Mouse (Mus musculus): ENCODE results near the gene Rbbp8nl. TPM values are rescaled to one million over a fixed set of nuclear protein-coding genes. Genes with fewer than 3 reads are reported as not detected.
A peak's percentile ranks its signal among the peaks of the same experiment; 100 is the strongest.

Rbbp8nl gene
- polyA plus RNA-seq, 1 experiment from 2014 or later = 0.77 TPM

DNA sequence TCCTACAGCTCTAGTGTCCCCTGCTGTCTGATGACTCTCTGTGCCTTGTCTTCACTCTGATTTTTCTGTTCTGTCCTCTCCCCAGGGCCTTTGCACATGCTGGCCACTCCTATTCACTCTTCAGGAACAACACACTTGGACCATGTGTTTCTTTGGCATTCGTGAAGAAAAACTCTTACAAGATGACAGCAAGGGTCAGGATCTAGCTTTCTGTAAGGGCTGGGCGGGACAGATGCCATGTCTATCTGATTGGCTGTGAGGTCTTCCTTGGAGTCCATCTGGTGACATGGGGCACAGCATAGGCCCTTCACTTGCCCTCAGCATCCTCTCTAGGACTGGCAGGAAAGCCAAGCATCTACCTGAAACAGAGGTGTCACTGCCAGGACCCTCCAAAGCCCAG lies 16.3 kb upstream of the Rbbp8nl start:
- Histone ChIP-seq H3K4me3 (no peak overlapping the region), H3K4me1 (no peaks in the 10 kb centered on the region), H3K9me3 (no peaks in the 10 kb centered on the region), H3K27ac (no peak overlapping the region), H3K9ac (no peak overlapping the region), H3K4me2 (replicated peaks) (no peak overlapping the region), H3K27me3 (no peaks in the 10 kb centered on the region), H3K36me3 (no peaks in the 10 kb centered on the region)
- 77% methylated on average over 2 of the region's 2 CpGs for WGBS
- ATAC-seq (ENCODE audit: insufficient number of reproducible peaks, insufficient read depth, low FRiP score, low TSS enrichment) = no peak

DNA sequence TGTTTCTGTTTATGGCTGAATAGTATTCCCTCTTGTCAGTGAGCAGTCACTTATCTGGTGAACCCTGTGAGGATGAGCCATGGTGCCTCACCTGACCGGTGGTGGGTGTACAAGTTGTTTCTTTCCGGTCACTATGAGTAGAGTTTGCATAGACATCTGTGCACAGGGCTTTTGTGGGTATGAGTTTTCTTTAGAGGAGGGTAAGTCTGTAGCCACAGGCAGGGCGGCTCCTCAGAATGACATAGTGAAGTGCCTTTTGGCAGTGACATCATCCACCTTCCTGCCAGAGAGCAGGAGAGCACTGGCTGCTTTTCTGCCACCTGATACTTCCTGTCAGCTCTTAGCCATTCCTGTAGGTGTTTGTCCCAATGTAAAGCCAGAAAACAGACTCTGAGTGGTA lies 15.8 kb upstream of the Rbbp8nl start:
- 83% methylated on average over 3 of the region's 3 CpGs for WGBS
- no peaks in the 10 kb centered on the region for H3K27me3 ChIP-seq
- H3K36me3 ChIP-seq = no peaks in the 10 kb centered on the region
- no peak overlapping the region for H3K27ac ChIP-seq
- no peak overlapping the region for H3K4me3 ChIP-seq
- no peak overlapping the region for H3K4me2 ChIP-seq (replicated peaks)
- H3K9me3 ChIP-seq = no peaks in the 10 kb centered on the region
- H3K4me1 ChIP-seq = no peaks in the 10 kb centered on the region
- ATAC-seq (ENCODE audit: insufficient number of reproducible peaks, insufficient read depth, low FRiP score, low TSS enrichment) = no peak
- H3K9ac ChIP-seq = no peak overlapping the region

DNA sequence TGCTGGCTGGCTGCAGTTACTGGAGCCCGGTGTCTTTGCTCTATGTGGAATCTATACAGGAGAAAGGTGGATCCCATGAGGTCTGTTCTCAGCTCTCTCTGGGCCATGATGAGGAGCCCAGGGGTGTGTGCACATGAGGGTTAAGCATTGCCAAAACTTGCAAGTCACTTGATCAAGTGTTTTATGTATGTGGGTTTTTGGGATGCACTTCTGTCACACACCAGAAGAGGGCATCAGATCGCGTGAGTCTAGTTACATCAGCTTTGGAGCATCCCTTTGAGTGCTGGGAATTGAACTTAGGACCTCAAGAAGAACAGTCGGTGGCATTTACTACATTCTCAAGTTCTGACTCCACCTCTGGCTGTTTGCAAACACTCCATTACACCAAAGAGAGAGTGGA lies 14.9 kb upstream of the Rbbp8nl start:
- Histone ChIP-seq H3K36me3 (no peaks in the 10 kb centered on the region), H3K9me3 (no peaks in the 10 kb centered on the region), H3K4me1 (no peaks in the 10 kb centered on the region), H3K4me2 (replicated peaks) (no peak overlapping the region), H3K9ac (no peak overlapping the region), H3K4me3 (no peak overlapping the region), H3K27ac (no peak overlapping the region), H3K27me3 (no peaks in the 10 kb centered on the region)
- no peak for ATAC-seq (ENCODE audit: insufficient number of reproducible peaks, insufficient read depth, low FRiP score, low TSS enrichment)
- 60% methylated on average over 4 of the region's 4 CpGs for WGBS

DNA sequence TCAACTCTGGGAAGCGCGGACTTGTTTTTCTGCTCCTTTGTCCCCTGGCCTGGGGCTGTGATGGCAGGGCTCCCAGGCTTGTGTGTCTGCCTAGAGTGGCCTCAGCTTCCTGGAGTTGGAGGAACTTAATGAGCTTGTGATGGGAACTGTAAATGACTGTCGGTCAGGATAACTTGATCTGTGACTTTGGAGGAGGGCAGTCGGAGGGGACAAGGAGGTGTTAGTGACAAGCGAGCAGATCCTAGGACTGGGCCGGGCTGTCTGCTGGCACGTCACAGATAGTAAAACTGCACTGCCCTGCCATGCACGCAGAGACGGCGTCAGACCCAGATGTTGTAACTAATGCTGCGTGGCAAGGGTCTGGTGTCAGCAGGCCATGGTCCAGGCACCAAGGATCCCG lies 13.8 kb upstream of the Rbbp8nl start:
- H3K27ac ChIP-seq = no peak overlapping the region
- no peak overlapping the region for H3K9ac ChIP-seq
- WGBS = 82% methylated on average over 12 of the region's 12 CpGs
- H3K36me3 ChIP-seq = no peaks in the 10 kb centered on the region
- ATAC-seq (ENCODE audit: insufficient number of reproducible peaks, insufficient read depth, low FRiP score, low TSS enrichment) = no peak
- no peak overlapping the region for H3K4me2 ChIP-seq (replicated peaks)
- H3K9me3 ChIP-seq = no peaks in the 10 kb centered on the region
- no peaks in the 10 kb centered on the region for H3K27me3 ChIP-seq
- no peaks in the 10 kb centered on the region for H3K4me1 ChIP-seq
- no peak overlapping the region for H3K4me3 ChIP-seq

DNA sequence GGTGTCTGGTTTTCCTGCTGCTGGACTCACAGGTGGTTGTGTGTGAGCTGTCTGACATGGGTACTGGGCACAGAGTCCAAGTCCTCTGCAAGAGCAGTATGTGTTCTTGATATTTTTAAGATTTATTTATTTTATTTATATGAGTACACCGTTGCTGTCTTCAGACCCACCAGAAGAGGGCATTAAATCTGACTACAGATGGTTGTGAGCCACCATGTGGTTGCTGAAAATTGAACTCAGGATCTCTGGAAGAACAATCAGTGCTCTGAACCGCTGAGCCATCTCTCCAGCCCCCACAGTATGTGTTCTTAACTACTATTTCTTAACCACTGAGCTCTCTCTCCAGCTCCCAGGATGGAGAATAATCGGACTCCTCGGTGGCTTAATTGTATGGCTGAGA lies 12.5 kb upstream of the Rbbp8nl start:
- H3K4me1 ChIP-seq = no peaks in the 10 kb centered on the region
- no peak overlapping the region for H3K4me3 ChIP-seq
- no peaks in the 10 kb centered on the region for H3K36me3 ChIP-seq
- no peak for ATAC-seq (ENCODE audit: insufficient number of reproducible peaks, insufficient read depth, low FRiP score, low TSS enrichment)
- 76% methylated on average over 4 of the region's 4 CpGs for WGBS
- H3K4me2 ChIP-seq (replicated peaks) = no peak overlapping the region
- H3K27ac ChIP-seq = no peak overlapping the region
- no peak overlapping the region for H3K9ac ChIP-seq
- H3K9me3 ChIP-seq = no peaks in the 10 kb centered on the region
- no peaks in the 10 kb centered on the region for H3K27me3 ChIP-seq

DNA sequence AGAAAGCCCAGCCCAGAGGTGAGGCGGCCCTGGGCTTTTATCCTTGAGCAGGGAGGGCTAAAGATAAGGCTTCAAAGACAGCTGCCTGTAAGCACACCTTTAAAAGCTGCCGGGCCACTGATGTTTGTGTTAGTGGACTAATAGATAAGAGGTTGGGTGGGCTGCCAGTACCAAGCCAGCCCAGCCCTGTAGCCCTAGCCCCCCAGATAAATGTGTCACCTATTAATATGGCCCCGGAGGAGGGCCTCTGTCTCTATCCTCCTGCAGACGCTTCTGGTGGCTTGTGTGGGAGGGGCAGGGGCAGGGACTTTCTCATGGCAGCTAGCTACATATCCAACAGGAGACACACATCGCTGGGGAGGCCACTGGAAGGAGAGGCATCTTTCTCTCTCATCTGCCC lies 11.1 kb upstream of the Rbbp8nl start:
- H3K27me3 ChIP-seq = no peaks in the 10 kb centered on the region
- no peak for ATAC-seq (ENCODE audit: insufficient number of reproducible peaks, insufficient read depth, low FRiP score, low TSS enrichment)
- no peak overlapping the region for H3K4me2 ChIP-seq (replicated peaks)
- WGBS = 59% methylated on average over 5 of the region's 5 CpGs
- H3K9me3 ChIP-seq = no peaks in the 10 kb centered on the region
- H3K27ac ChIP-seq = no peak overlapping the region
- H3K9ac ChIP-seq = no peak overlapping the region
- H3K4me3 ChIP-seq = no peak overlapping the region
- no peaks in the 10 kb centered on the region for H3K4me1 ChIP-seq
- H3K36me3 ChIP-seq = no peaks in the 10 kb centered on the region

- H3K4me1 ChIP-seq = no peaks in the 10 kb centered on the region
- 71% methylated on average over 2 of the region's 2 CpGs for WGBS
These were observed 10.6 kb upstream of the Rbbp8nl start for GRCm38 (mm10) chr2:180300252-180300651.

DNA sequence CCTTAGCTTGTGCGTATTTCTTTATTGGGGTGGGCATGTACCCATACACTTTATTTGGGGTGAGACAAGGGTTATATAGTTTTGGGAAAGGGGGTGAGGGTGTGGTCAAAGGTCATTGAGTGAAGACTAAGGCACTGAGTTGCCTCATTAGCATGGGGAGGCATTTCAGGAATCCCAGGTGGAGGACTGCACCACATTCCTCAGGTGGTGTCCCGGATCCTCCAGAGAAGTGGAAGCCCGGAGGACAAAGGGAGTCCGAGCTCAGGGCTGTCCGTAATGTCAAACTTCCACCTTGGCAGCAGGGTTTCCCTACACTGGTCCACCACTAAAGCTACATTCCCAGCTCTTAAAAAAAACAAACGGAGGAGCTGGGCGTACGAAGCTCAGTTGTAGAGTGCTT lies 3.2 kb upstream of the Rbbp8nl start:
- H3K27ac ChIP-seq = no peak overlapping the region
- H3K4me3 ChIP-seq = no peak overlapping the region
- no peak overlapping the region for H3K9ac ChIP-seq
- no peak for ATAC-seq (ENCODE audit: insufficient number of reproducible peaks, insufficient read depth, low FRiP score, low TSS enrichment)
- no peaks in the 10 kb centered on the region for H3K27me3 ChIP-seq
- 59% methylated on average over 8 of the region's 8 CpGs for WGBS
- H3K4me1 ChIP-seq = peaks cover 14% of the 10 kb centered on the region; the same call in 1 of the 2 replicates
- H3K4me2 ChIP-seq (replicated peaks) = no peak overlapping the region
- H3K36me3 ChIP-seq = no peaks in the 10 kb centered on the region
- no peaks in the 10 kb centered on the region for H3K9me3 ChIP-seq

More at GRCm38 (mm10) chr2:180300252-180300651, 10.6 kb upstream of the Rbbp8nl start:
- no peak overlapping the region for H3K27ac ChIP-seq
- H3K9me3 ChIP-seq = no peaks in the 10 kb centered on the region
- H3K4me3 ChIP-seq = no peak overlapping the region
- no peak overlapping the region for H3K9ac ChIP-seq
- no peaks in the 10 kb centered on the region for H3K27me3 ChIP-seq
- ATAC-seq (ENCODE audit: insufficient number of reproducible peaks, insufficient read depth, low FRiP score, low TSS enrichment) = no peak
- no peaks in the 10 kb centered on the region for H3K36me3 ChIP-seq
- no peak overlapping the region for H3K4me2 ChIP-seq (replicated peaks)

DNA sequence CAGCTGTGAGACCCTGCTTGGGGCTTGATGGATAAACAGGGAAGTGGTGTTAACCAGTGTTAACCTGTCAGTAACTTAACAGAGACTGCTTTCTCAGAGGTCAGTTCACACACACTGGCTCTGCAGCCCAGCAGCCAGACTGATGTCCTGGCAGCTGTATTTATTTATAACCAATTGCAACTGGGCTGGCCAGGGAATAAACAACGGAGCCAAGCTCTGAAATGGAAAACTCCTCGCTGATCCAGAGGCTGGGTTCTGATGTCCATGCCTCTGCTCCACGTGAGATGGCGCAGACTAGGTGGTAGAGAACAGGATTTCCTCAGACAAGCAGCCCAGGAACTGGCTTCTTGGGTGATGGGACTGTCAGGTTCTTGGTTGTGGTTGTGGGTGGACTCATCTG lies 2.3 kb upstream of the Rbbp8nl start:
- 75% methylated on average over 4 of the region's 4 CpGs for WGBS
- Histone ChIP-seq H3K9me3 (no peaks in the 10 kb centered on the region), H3K4me1 (peaks cover 14% of the 10 kb centered on the region; the same call in 1 of the 2 replicates), H3K27me3 (no peaks in the 10 kb centered on the region), H3K9ac (no peak overlapping the region), H3K27ac (no peak overlapping the region), H3K36me3 (no peaks in the 10 kb centered on the region), H3K4me2 (replicated peaks) (no peak overlapping the region), H3K4me3 (no peak overlapping the region)
- ATAC-seq (ENCODE audit: insufficient number of reproducible peaks, insufficient read depth, low FRiP score, low TSS enrichment) = no peak

DNA sequence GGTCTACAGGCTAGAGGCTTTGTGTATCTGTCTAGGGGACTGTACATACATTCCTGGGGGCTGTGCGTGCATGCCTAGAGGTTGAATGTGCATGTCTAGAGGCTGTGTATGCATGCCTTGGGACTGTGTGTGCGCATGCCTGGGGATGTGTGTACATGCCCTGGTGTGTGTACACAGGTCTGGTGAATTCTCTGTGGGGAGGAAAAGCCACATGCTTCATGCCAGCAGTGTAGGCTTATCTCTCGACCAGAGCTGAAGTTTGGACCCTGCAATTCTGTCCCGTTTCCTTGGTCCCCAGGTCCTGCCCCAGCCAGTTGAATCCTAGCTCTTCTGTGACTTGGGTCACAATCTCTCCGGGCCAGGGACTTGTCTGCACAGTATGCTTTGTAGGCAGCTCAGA lies 1.9 kb upstream of the Rbbp8nl start:
- WGBS = 77% methylated on average over 5 of the region's 5 CpGs
- Histone ChIP-seq H3K27me3 (no peaks in the 10 kb centered on the region), H3K4me1 (peaks cover 14% of the 10 kb centered on the region; the same call in 1 of the 2 replicates), H3K27ac (no peak overlapping the region), H3K9ac (no peak overlapping the region), H3K9me3 (no peaks in the 10 kb centered on the region), H3K36me3 (no peaks in the 10 kb centered on the region), H3K4me3 (no peak overlapping the region), H3K4me2 (replicated peaks) (no peak overlapping the region)
- ATAC-seq (ENCODE audit: insufficient number of reproducible peaks, insufficient read depth, low FRiP score, low TSS enrichment) = no peak

- 59% methylated on average over 6 of the region's 6 CpGs for WGBS
- Histone ChIP-seq H3K9me3 (no peaks in the 10 kb centered on the region), H3K27ac (no peak overlapping the region), H3K4me1 (peaks cover 14% of the 10 kb centered on the region; the same call in 1 of the 2 replicates), H3K4me2 (replicated peaks) (no peak overlapping the region), H3K27me3 (no peaks in the 10 kb centered on the region), H3K4me3 (no peak overlapping the region), H3K36me3 (no peaks in the 10 kb centered on the region), H3K9ac (no peak overlapping the region)
- ATAC-seq (ENCODE audit: insufficient number of reproducible peaks, insufficient read depth, low FRiP score, low TSS enrichment) = no peak
These were observed 824 bp upstream of the Rbbp8nl start for GRCm38 (mm10) chr2:180290503-180290902.

DNA sequence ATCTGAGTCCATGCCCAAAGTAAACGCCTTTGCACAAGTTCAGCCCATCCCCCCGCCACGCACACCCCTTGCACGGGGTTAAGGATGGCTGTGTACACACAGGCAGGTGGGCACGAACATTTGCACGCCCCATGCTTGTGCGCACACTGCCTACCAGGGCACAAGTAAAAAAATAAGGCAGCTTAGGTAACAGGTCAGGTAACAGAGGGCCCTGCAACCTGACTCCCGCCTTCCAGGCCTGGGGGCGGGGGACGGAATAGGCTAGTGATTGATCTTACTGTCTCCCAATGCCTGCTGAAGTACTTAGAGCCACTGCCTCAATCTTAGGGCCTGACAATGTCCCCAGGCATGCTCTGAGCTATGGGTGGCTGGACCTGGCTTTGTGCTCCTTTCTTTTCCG lies 713 bp downstream of the Rbbp8nl start:
- no peak overlapping the region for H3K9ac ChIP-seq
- WGBS = 39% methylated on average over 11 of the region's 11 CpGs
- H3K27me3 ChIP-seq = no peaks in the 10 kb centered on the region
- H3K4me1 ChIP-seq = peaks cover 14% of the 10 kb centered on the region; the same call in 1 of the 2 replicates
- no peak overlapping the region for H3K4me3 ChIP-seq
- ATAC-seq (ENCODE audit: insufficient number of reproducible peaks, insufficient read depth, low FRiP score, low TSS enrichment) = no peak
- peak overlapping the region; percentile 24 for H3K4me2 ChIP-seq (replicated peaks)
- H3K36me3 ChIP-seq = no peaks in the 10 kb centered on the region
- H3K27ac ChIP-seq = no peak overlapping the region; the same call in 1 of the 2 replicates
- no peaks in the 10 kb centered on the region for H3K9me3 ChIP-seq

- no peaks in the 10 kb centered on the region for H3K36me3 ChIP-seq
- WGBS = 83% methylated on average over 8 of the region's 8 CpGs
- H3K4me3 ChIP-seq = no peak overlapping the region
- H3K27me3 ChIP-seq = peaks cover 2% of the 10 kb centered on the region; the same call in 1 of the 2 replicates
- no peak overlapping the region for H3K4me2 ChIP-seq (replicated peaks)
- no peaks in the 10 kb centered on the region for H3K4me1 ChIP-seq
- H3K27ac ChIP-seq = no peak overlapping the region
- no peak overlapping the region for H3K9ac ChIP-seq
- H3K9me3 ChIP-seq = no peaks in the 10 kb centered on the region
- no peak for ATAC-seq (ENCODE audit: insufficient number of reproducible peaks, insufficient read depth, low FRiP score, low TSS enrichment)
These were observed 10.4 kb downstream of the Rbbp8nl start for GRCm38 (mm10) chr2:180279321-180279720.
